Mouse (Mus musculus): Measurements from ENCODE around the gene Slc2a12.

Slc2a12 gene

GRCm38 (mm10) chr10:22668509-22668908 lies 23.7 kb downstream of the Slc2a12 start:
- no peak for DNase-seq

GRCm38 (mm10) chr10:22674176-22674575 lies 29.4 kb downstream of the Slc2a12 start:
- no peak for DNase-seq

GRCm38 (mm10) chr10:22675848-22676630 lies 31.2 kb downstream of the Slc2a12 start:
- no peak for DNase-seq

GRCm38 (mm10) chr10:22696236-22696635 lies 51.4 kb downstream of the Slc2a12 start:
- peak in 1 of 2 experiments; percentile 50 for DNase-seq

- no peak for DNase-seq
Observed at GRCm38 (mm10) chr10:22696864-22697263, 52.1 kb downstream of the Slc2a12 start.

- DNase-seq, result no peak
Observed at GRCm38 (mm10) chr10:22698158-22698953, 53.5 kb downstream of the Slc2a12 start.

- DNase-seq, result no peak
Observed at GRCm38 (mm10) chr10:22699487-22700335, 54.9 kb downstream of the Slc2a12 start.

GRCm38 (mm10) chr10:22700773-22701172 lies 56.0 kb downstream of the Slc2a12 start:
- no peak for DNase-seq

GRCm38 (mm10) chr10:22701485-22702315 lies 56.9 kb downstream of the Slc2a12 start:
- DNase-seq, result no peak

GRCm38 (mm10) chr10:22703844-22704243 lies 59.0 kb downstream of the Slc2a12 start:
- no peak for DNase-seq

GRCm38 (mm10) chr10:22708190-22708843 lies 63.5 kb downstream of the Slc2a12 start:
- no peak for DNase-seq

GRCm38 (mm10) chr10:22710173-22710777 lies 65.5 kb downstream of the Slc2a12 start:
- no peak for DNase-seq

GRCm38 (mm10) chr10:22712955-22713354 lies 68.1 kb downstream of the Slc2a12 start:
- no peak for DNase-seq

- peak; percentile 52 to 73 for DNase-seq
Observed at GRCm38 (mm10) chr10:22714520-22714919, 69.7 kb downstream of the Slc2a12 start.

- DNase-seq, result no peak
Observed at GRCm38 (mm10) chr10:22718475-22718874, 73.7 kb downstream of the Slc2a12 start.

GRCm38 (mm10) chr10:22720781-22721529 lies 76.1 kb downstream of the Slc2a12 start:
- DNase-seq, result no peak

GRCm38 (mm10) chr10:22725166-22725565 lies 80.4 kb downstream of the Slc2a12 start:
- no peak for DNase-seq

- no peak for DNase-seq
Observed at GRCm38 (mm10) chr10:22726295-22726694, 81.5 kb downstream of the Slc2a12 start.

- DNase-seq, result no peak
Observed at GRCm38 (mm10) chr10:22728257-22728656, 83.4 kb downstream of the Slc2a12 start.

Data from kidney, postnatal 4 days (tissue).